Mouse (Mus musculus) layer of hippocampus, adult 11-12 months (tissue): ENCODE results near the gene Tmem62.
A peak's percentile ranks its signal among the peaks of the same experiment; 100 is the strongest.
"Not testable (repeated sequence)": the region's sequence is repeated elsewhere in the genome, so short reads cannot be mapped to it uniquely, and the experiment has no call there.

ENCODE experiments used
- DNase-seq: peaks from one replicate; pipeline ENCODE4 v3.0.0; 2022; ENCODE audit warnings: low spot score

Tmem62 gene

GRCm38 (mm10) chr2:120996607-120997006, 19.8 kb downstream of the Tmem62 start:
- not testable (repeated sequence) for DNase-seq

GRCm38 (mm10) chr2:120998863-120999262, 22.0 kb downstream of the Tmem62 start:
- no peak for DNase-seq

- DNase-seq, result no peak
Observed at GRCm38 (mm10) chr2:121003586-121003985, 26.8 kb downstream of the Tmem62 start.

- DNase-seq, result no peak
Observed at GRCm38 (mm10) chr2:121004018-121004811, 27.4 kb downstream of the Tmem62 start.

GRCm38 (mm10) chr2:121006986-121007385, 30.2 kb downstream of the Tmem62 start:
- no peak for DNase-seq

- peak; percentile 89 for DNase-seq
Observed at GRCm38 (mm10) chr2:121007925-121008663, 31.3 kb downstream of the Tmem62 start, which contains the start of gene Ccndbp1. Gene Ccndbp1 (plus strand): TSS chr2:121008403.

- DNase-seq, result no peak
Observed at GRCm38 (mm10) chr2:121008664-121009007, 31.8 kb downstream of the Tmem62 start.

GRCm38 (mm10) chr2:121009071-121009677, 32.4 kb downstream of the Tmem62 start:
- DNase-seq, result no peak

GRCm38 (mm10) chr2:121012676-121013075, 35.9 kb downstream of the Tmem62 start:
- DNase-seq, result no peak

- DNase-seq, result no peak
Observed at GRCm38 (mm10) chr2:121015507-121015906, 38.7 kb downstream of the Tmem62 start.

GRCm38 (mm10) chr2:121016226-121016625, 39.4 kb downstream of the Tmem62 start:
- no peak for DNase-seq

- DNase-seq, result no peak
Observed at GRCm38 (mm10) chr2:121017151-121017550, 40.3 kb downstream of the Tmem62 start.

GRCm38 (mm10) chr2:121022918-121023317, 46.1 kb downstream of the Tmem62 start:
- DNase-seq, result no peak

GRCm38 (mm10) chr2:121036733-121037341, 60.0 kb downstream of the Tmem62 start, which contains the start of gene Epb42:
Gene Epb42 (minus strand): TSS chr2:121037072.
- DNase-seq, result no peak

- not testable (repeated sequence) for DNase-seq
Observed at GRCm38 (mm10) chr2:121038851-121039250, 62.0 kb downstream of the Tmem62 start.

- no peak for DNase-seq
Observed at GRCm38 (mm10) chr2:121039382-121039781, 62.6 kb downstream of the Tmem62 start.

GRCm38 (mm10) chr2:121041098-121041497, 64.3 kb downstream of the Tmem62 start:
- DNase-seq, result peak; percentile 59

- DNase-seq, result no peak
Observed at GRCm38 (mm10) chr2:121045653-121046052, 68.8 kb downstream of the Tmem62 start.

- no peak for DNase-seq
Observed at GRCm38 (mm10) chr2:121052176-121052575, 75.4 kb downstream of the Tmem62 start.

- no peak for DNase-seq
Observed at GRCm38 (mm10) chr2:121054060-121054459, 77.2 kb downstream of the Tmem62 start.

GRCm38 (mm10) chr2:121055915-121056314, 79.1 kb downstream of the Tmem62 start:
- no peak for DNase-seq
